Mouse (Mus musculus) heart, adult 2 months (tissue): Measurements from ENCODE around the gene Rcl1. TPM values are rescaled to one million over a fixed set of nuclear protein-coding genes. Genes with fewer than 3 reads are reported as not detected.

Experiments
- DNase-seq, 2 experiments: peaks; one replicate each; pipeline ENCODE4 v3.0.0; 2021
- H3K27ac ChIP-seq: fragments of 200-600 bp; 2 replicates; pipeline ENCODE4 v1.8.1; 2022
- H3K27me3 ChIP-seq: fragments of 200-500 bp; 2 replicates; pipeline ENCODE4 v1.6.1; 2012; ENCODE audit warnings: mild to moderate bottlenecking, low read length, inconsistent platforms, mixed read lengths; ENCODE audit not compliant: control insufficient read depth, insufficient read depth
- H3K36me3 ChIP-seq: fragments of 200-500 bp; 2 replicates; pipeline ENCODE4 v1.6.1; 2012; ENCODE audit warnings: low read length, inconsistent platforms; ENCODE audit not compliant: control insufficient read depth, insufficient read depth
- H3K4me1 ChIP-seq: fragments of 200-500 bp; 2 replicates; pipeline ENCODE4 v1.6.1; 2011; ENCODE audit warnings: low read length; ENCODE audit not compliant: control insufficient read depth, insufficient read depth
- H3K4me3 ChIP-seq: fragments of 200-600 bp; 2 replicates; pipeline ENCODE4 v1.8.1; 2022
- H3K79me2 ChIP-seq: fragments of 200-500 bp; replicated peaks from 2 replicates; pipeline ENCODE4 v1.6.1; 2012; ENCODE audit warnings: mild to moderate bottlenecking, inconsistent platforms, low read length, moderate library complexity, mixed read lengths; ENCODE audit not compliant: control insufficient read depth, insufficient read depth
- H3K9ac ChIP-seq: fragments of 200-500 bp; 2 replicates; pipeline ENCODE4 v1.6.1; 2012; ENCODE audit warnings: low read depth, mild to moderate bottlenecking, control low read depth, inconsistent platforms, low read length, mixed read lengths
- CTCF ChIP-seq: fragments of 200-600 bp; IDR thresholded peaks from 2 replicates; pipeline ENCODE4 v1.8.1; 2022; ENCODE audit warnings: antibody characterized with exemption, mild to moderate bottlenecking, moderate library complexity
- EP300 ChIP-seq: fragments of 200-500 bp; IDR thresholded peaks from 2 replicates; pipeline ENCODE4 v1.6.1; 2011; ENCODE audit warnings: low read depth, low read length, control low read depth; ENCODE audit not compliant: insufficient read depth
- POLR2A ChIP-seq: fragments of 200-500 bp; IDR thresholded peaks from 2 replicates; pipeline ENCODE4 v1.6.1; 2011; ENCODE audit warnings: mild to moderate bottlenecking, low read depth, low read length, control low read depth; ENCODE audit not compliant: insufficient read depth
- WGBS: fragments of 180-500 bp; shearing (Covaris S2); methylation state at CpG from one replicate; pipeline ENCODE4 v1.1.7; 2018; 5-methylcytosine and 5-hydroxymethylcytosine counted together
- intact Hi-C: fragments of 180-260 bp; cut with DNase I; formaldehyde crosslinking; loops from one replicate; pipeline ENCODE4 v1.15.1; 2025
- polyA plus RNA-seq: library from polyadenylated mRNA; depleted of rRNA; stranded (reverse); fragments of >200 nt; gene quantifications from 2 replicates; pipeline ENCODE4 v1.2.3, GENCODE M21; 2012
- total RNA-seq, 2 experiments: library from RNA; stranded (reverse); gene quantifications; 2 replicates each; pipeline ENCODE4 v1.2.3; 2021

Gene Rcl1
- total and polyA plus RNA-seq, 3 experiments = 5.0 to 6.2 (median 5.3) TPM

- no peaks in the 10 kb centered on the region for H3K79me2 ChIP-seq
- intact Hi-C loops = no loop called here
- 98% methylated on average over 12 of the region's 12 CpGs for WGBS
- H3K27me3 ChIP-seq = no peaks in the 10 kb centered on the region
- H3K4me1 ChIP-seq = no peaks in the 10 kb centered on the region
- no peak overlapping the region for H3K27ac ChIP-seq
- H3K9ac ChIP-seq = no peak overlapping the region
- no peak for TF ChIP-seq POLR2A
- no peak for TF ChIP-seq EP300
- TF ChIP-seq CTCF = no peak
- no peak for DNase-seq
- H3K36me3 ChIP-seq = no peaks in the 10 kb centered on the region; the same call in 1 of the 2 replicates
- no peak overlapping the region for H3K4me3 ChIP-seq
Measured at GRCm38 (mm10) chr19:29126347-29127015, 25.3 kb downstream of the Rcl1 start.

DNA sequence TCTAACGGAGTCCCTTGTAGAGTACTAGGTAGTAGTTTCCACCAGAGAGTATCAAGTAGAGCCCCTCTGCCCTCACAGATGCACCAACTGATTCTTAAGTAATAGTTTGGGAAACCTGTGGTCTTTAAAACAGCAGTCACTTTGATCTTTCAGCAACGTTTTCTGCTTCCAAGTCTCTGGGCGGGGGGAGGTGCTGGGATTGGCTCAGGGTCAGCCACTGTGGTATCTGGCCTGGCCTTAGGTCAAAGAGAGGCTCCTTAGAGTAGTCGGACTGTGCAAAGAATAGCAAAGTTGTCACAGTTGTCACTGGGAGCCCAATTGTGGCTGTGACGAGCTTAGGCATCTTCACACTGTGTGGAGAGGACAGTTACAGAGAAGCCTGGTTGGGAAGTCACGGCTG is 26.2 kb downstream of the Rcl1 start:
- intact Hi-C loops = no loop called here
- no peaks in the 10 kb centered on the region for H3K4me1 ChIP-seq
- H3K27me3 ChIP-seq = no peaks in the 10 kb centered on the region
- no peak overlapping the region for H3K27ac ChIP-seq
- H3K36me3 ChIP-seq = no peaks in the 10 kb centered on the region; the same call in 1 of the 2 replicates
- no peak overlapping the region for H3K9ac ChIP-seq
- no peak overlapping the region for H3K4me3 ChIP-seq
- no peak for DNase-seq
- TF ChIP-seq EP300 = no peak
- TF ChIP-seq POLR2A = no peak
- TF ChIP-seq CTCF = no peak
- WGBS = 72% methylated on average over 6 of the region's 6 CpGs
- no peaks in the 10 kb centered on the region for H3K79me2 ChIP-seq

- peak overlapping the region; percentile 57; the same call in 1 of the 2 replicates for H3K27ac ChIP-seq
- H3K4me3 ChIP-seq = no peak overlapping the region
- H3K36me3 ChIP-seq = no peaks in the 10 kb centered on the region; the same call in 1 of the 2 replicates
- DNase-seq = peak in 1 of 2 experiments; percentile 25
- no peaks in the 10 kb centered on the region for H3K27me3 ChIP-seq
- intact Hi-C loops = no loop called here
- no peaks in the 10 kb centered on the region for H3K79me2 ChIP-seq
- WGBS = 54% methylated on average over 6 of the region's 6 CpGs
- H3K9ac ChIP-seq = no peak overlapping the region
- no peak for TF ChIP-seq CTCF
- no peak for TF ChIP-seq POLR2A
- TF ChIP-seq EP300 = no peak
- H3K4me1 ChIP-seq = no peaks in the 10 kb centered on the region
Measured at GRCm38 (mm10) chr19:29128217-29128616, 27.0 kb downstream of the Rcl1 start.

- TF ChIP-seq EP300 (no peak), CTCF (no peak), POLR2A (no peak)
- no peak overlapping the region for H3K4me3 ChIP-seq
- 76% methylated on average over 5 of the region's 5 CpGs for WGBS
- no peaks in the 10 kb centered on the region for H3K4me1 ChIP-seq
- H3K79me2 ChIP-seq = no peaks in the 10 kb centered on the region
- H3K36me3 ChIP-seq = no peaks in the 10 kb centered on the region; the same call in 1 of the 2 replicates
- no peak overlapping the region for H3K27ac ChIP-seq
- DNase-seq = no peak
- H3K9ac ChIP-seq = no peak overlapping the region
- H3K27me3 ChIP-seq = no peaks in the 10 kb centered on the region
- intact Hi-C loops = no loop called here
Measured at GRCm38 (mm10) chr19:29129551-29129950, 28.4 kb downstream of the Rcl1 start.

DNA sequence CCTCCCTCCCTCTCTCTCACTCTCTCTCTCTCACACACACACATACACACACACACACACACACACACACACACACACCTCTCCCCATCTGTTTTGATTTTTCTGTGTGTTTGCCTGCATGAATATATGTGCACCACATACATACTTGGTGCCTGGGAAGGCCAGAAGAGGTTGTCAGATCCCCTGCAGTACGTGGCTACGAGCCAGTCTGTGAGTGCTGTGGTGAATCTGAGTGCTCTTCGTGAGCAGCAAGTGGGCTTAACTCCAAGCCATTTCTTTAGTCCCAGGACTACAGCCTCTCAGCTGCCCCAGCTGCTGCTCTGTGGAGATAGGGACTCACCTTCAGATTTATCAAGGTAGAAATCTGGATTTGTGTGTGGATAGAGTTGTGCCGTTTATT is 30.0 kb downstream of the Rcl1 start:
- intact Hi-C loops = no loop called here
- Histone ChIP-seq H3K27ac (no peak overlapping the region), H3K4me3 (no peak overlapping the region), H3K79me2 (no peaks in the 10 kb centered on the region), H3K9ac (no peak overlapping the region), H3K27me3 (no peaks in the 10 kb centered on the region), H3K36me3 (no peaks in the 10 kb centered on the region; the same call in 1 of the 2 replicates), H3K4me1 (no peaks in the 10 kb centered on the region)
- WGBS = 57% methylated on average over 4 of the region's 4 CpGs
- no peak for DNase-seq
- TF ChIP-seq CTCF (no peak), POLR2A (no peak), EP300 (no peak)

DNA sequence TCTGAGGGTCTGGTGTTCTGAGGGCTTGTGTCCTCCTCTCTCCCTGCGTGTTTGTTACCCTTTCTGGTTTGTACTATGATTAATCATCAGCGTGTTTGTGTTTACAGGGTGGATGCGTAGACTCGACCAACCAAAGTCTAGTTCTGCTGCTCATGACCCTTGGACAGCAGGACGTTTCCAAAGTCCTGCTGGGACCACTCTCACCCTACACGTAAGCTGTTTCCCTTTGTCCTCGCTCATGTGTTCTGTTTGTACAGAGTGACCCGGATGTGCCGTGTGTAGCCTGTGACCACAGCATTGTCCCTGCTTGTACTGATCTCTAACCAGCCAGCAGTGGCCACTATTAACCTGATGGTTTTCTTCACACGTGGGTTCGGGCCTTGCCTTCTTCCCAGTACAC is 33.1 kb downstream of the Rcl1 start:
- Histone ChIP-seq H3K9ac (no peak overlapping the region), H3K27ac (no peak overlapping the region), H3K4me1 (no peaks in the 10 kb centered on the region), H3K27me3 (no peaks in the 10 kb centered on the region), H3K36me3 (no peaks in the 10 kb centered on the region), H3K4me3 (no peak overlapping the region), H3K79me2 (no peaks in the 10 kb centered on the region)
- TF ChIP-seq EP300 (no peak), POLR2A (no peak)
- intact Hi-C loops = no loop called here
- no peak for DNase-seq
- 83% methylated on average over 11 of the region's 11 CpGs for WGBS
